Mouse (Mus musculus) heart, postnatal 4 days (tissue): ENCODE measurements around the gene Rcan3. TPM values are rescaled to one million over a fixed set of nuclear protein-coding genes. Genes with fewer than 3 reads are reported as not detected.

Source experiments
- microRNA-seq, 2 experiments: library from miRNA; unstranded; fragments of <30 nt; microRNA quantifications; one replicate each; pipeline ENCODE4 v1.2.0; 2021 to 2022
- total RNA-seq, 2 experiments: library from RNA; stranded (reverse); gene quantifications; 2 replicates each; pipeline ENCODE4 v1.2.3; 2021

Gene Rcan3
- total RNA-seq, 2 experiments from 2014 or later: 18.6 to 19.6 TPM

Small RNA genes lying within 50 kb of the gene (microRNA-seq; reads per million reads assigned to microRNA genes)
- gene Mir700: 402 to 561 reads per million in 2 experiments

Other genes starting within 250 kb of the Rcan3 start
- gene Clic4, start 161.0 kb downstream of the Rcan3 start, total RNA-seq: 100 to 1,000 TPM; 313 to 318 TPM
- 100 to 1,000 TPM; 132 to 135 TPM for gene Srrm1, start 80.5 kb downstream of the Rcan3 start, total RNA-seq
- under 1 TPM; 0.62 to 0.77 TPM for gene Ncmap, start 35.6 kb downstream of the Rcan3 start, total RNA-seq
- not detected for gene Stpg1, start 60.9 kb upstream of the Rcan3 start, total RNA-seq
- gene Nipal3, start 61.2 kb upstream of the Rcan3 start, total RNA-seq: 10 to 100 TPM; 19.3 to 19.6 TPM
- 1 to 10 TPM; 1.0 to 1.2 TPM for gene Grhl3, start 139.8 kb upstream of the Rcan3 start, total RNA-seq